Comparison of ENCODE assay signal across 11 mouse cellular contexts in genomic region chr1:147125541-147125940, GRCm38 (mm10).
"Had no signal": no experiment of that assay in that cellular context is flagged by ENCODE, and none has a peak within 500 bp of the region (broad histone marks: within the 10 kb centered on the region; RNA-seq: fewer than 3 reads in every experiment).

No protein-coding gene starts in this region.

- DNase-seq: retina, postnatal 1 day; right cerebral cortex, adult 18-20 months; right cerebral cortex, postnatal 14 days; right cerebral cortex, postnatal 25 days; right cerebral cortex, postnatal 4 days; spleen, adult 18-20 months; thymus, adult 18-20 months; thymus, adult 2 months; thymus, postnatal 14 days; thymus, postnatal 25 days; thymus, postnatal 36 days had no signal
